Mouse (Mus musculus): Measurements from ENCODE around the gene 1700019D03Rik.

1700019D03Rik gene

GRCm38 (mm10) chr1:53020079-53020478, at the start of gene 1700019D03Rik:
1700019D03Rik (minus strand) TSS chr1:53020179.
- DNase-seq, result peak in 1 of 2 experiments; percentile 4

GRCm38 (mm10) chr1:53063921-53064320, 43.9 kb upstream of the 1700019D03Rik start:
- DNase-seq, result no peak

GRCm38 (mm10) chr1:53061871-53062608, 42.1 kb upstream of the 1700019D03Rik start:
- no peak for DNase-seq

- DNase-seq, result no peak
These were observed 41.4 kb upstream of the 1700019D03Rik start, which contains the start of gene Mstn for GRCm38 (mm10) chr1:53061340-53061739. Mstn (plus strand) TSS chr1:53061640.

GRCm38 (mm10) chr1:53060499-53060898, 40.5 kb upstream of the 1700019D03Rik start:
- no peak for DNase-seq

GRCm38 (mm10) chr1:53059106-53059505, 39.1 kb upstream of the 1700019D03Rik start:
- no peak for DNase-seq

- DNase-seq, result peak; percentile 43 to 82
These were observed 33.4 kb upstream of the 1700019D03Rik start for GRCm38 (mm10) chr1:53053087-53054022.

- no peak for DNase-seq
These were observed 29.9 kb upstream of the 1700019D03Rik start for GRCm38 (mm10) chr1:53049763-53050427.

- no peak for DNase-seq
These were observed 17.5 kb upstream of the 1700019D03Rik start for GRCm38 (mm10) chr1:53037443-53037871.

- peak in 1 of 2 experiments; percentile 17 for DNase-seq
These were observed 12.6 kb upstream of the 1700019D03Rik start for GRCm38 (mm10) chr1:53032550-53032949.

GRCm38 (mm10) chr1:53018746-53019505, 1.1 kb downstream of the 1700019D03Rik start:
- DNase-seq, result no peak

- no peak for DNase-seq
These were observed 4.4 kb downstream of the 1700019D03Rik start for GRCm38 (mm10) chr1:53015606-53016005.

- DNase-seq, result no peak
These were observed 5.3 kb downstream of the 1700019D03Rik start for GRCm38 (mm10) chr1:53014716-53015115.

GRCm38 (mm10) chr1:52986692-52987091, 33.3 kb downstream of the 1700019D03Rik start:
- no peak for DNase-seq

GRCm38 (mm10) chr1:52973198-52973597, 46.8 kb downstream of the 1700019D03Rik start:
- DNase-seq, result no peak

GRCm38 (mm10) chr1:52971881-52972503, 48.0 kb downstream of the 1700019D03Rik start:
- DNase-seq, result no peak

- no peak for DNase-seq
These were observed 55.4 kb downstream of the 1700019D03Rik start for GRCm38 (mm10) chr1:52964581-52964980.

- no peak for DNase-seq
These were observed 56.9 kb downstream of the 1700019D03Rik start for GRCm38 (mm10) chr1:52963097-52963496.

GRCm38 (mm10) chr1:52960191-52960590, 59.8 kb downstream of the 1700019D03Rik start:
- DNase-seq, result no peak

- no peak for DNase-seq
These were observed 63.2 kb downstream of the 1700019D03Rik start for GRCm38 (mm10) chr1:52956746-52957145.

GRCm38 (mm10) chr1:52955102-52955501, 64.9 kb downstream of the 1700019D03Rik start:
- peak; percentile 39 to 84 for DNase-seq

GRCm38 (mm10) chr1:52954456-52954855, 65.5 kb downstream of the 1700019D03Rik start:
- DNase-seq, result no peak

All from kidney, postnatal 36 days (tissue).